Mouse (Mus musculus) kidney, embryonic 14.5 days (tissue): ENCODE results near the gene Rsph10b. TPM values are rescaled to one million over a fixed set of nuclear protein-coding genes. Genes with fewer than 3 reads are reported as not detected.

Experiments used
- ATAC-seq: fragments of 200-750 bp; cut with Nextera tagmentation; 2 replicates; pipeline ENCODE4 v1.8.0; 2017; ENCODE audit warnings: moderate number of reproducible peaks, mild to moderate bottlenecking, moderate TSS enrichment, moderate library complexity; ENCODE audit not compliant: low FRiP score, low TSS enrichment
- H3K27ac ChIP-seq: fragments of 300-500 bp; sonication (generic); 2 replicates; pipeline ENCODE4 v1.5.1; 2014; ENCODE audit warnings: low read depth, mild to moderate bottlenecking, low read length, moderate library complexity, mixed read lengths
- H3K27me3 ChIP-seq: fragments of 300-500 bp; sonication (generic); 2 replicates; pipeline ENCODE4 v1.6.1; 2014; ENCODE audit warnings: mild to moderate bottlenecking, low read length; ENCODE audit not compliant: control insufficient read depth, insufficient read depth
- H3K36me3 ChIP-seq: fragments of 300-500 bp; sonication (generic); 2 replicates; pipeline ENCODE4 v1.6.1; 2014; ENCODE audit warnings: low read length, mixed read lengths; ENCODE audit not compliant: control insufficient read depth, insufficient read depth
- H3K4me1 ChIP-seq: fragments of 300-500 bp; sonication (generic); 2 replicates; pipeline ENCODE4 v1.6.1; 2014; ENCODE audit warnings: low read length, mixed read lengths; ENCODE audit not compliant: control insufficient read depth, insufficient read depth
- H3K4me2 ChIP-seq: fragments of 300-500 bp; sonication (generic); replicated peaks from 2 replicates; pipeline ENCODE4 v1.6.1; 2014; ENCODE audit warnings: low read depth, mild to moderate bottlenecking, low read length
- H3K4me3 ChIP-seq: fragments of 300-500 bp; sonication (generic); 2 replicates; pipeline ENCODE4 v1.5.1; 2014; ENCODE audit warnings: mild to moderate bottlenecking, low read length
- H3K9ac ChIP-seq: fragments of 300-500 bp; sonication (generic); 2 replicates; pipeline ENCODE4 v1.6.1; 2014; ENCODE audit warnings: low read depth, mild to moderate bottlenecking, low read length, moderate library complexity
- H3K9me3 ChIP-seq: fragments of 300-500 bp; sonication (generic); 2 replicates; pipeline ENCODE4 v1.6.1; 2016; ENCODE audit warnings: low read length; ENCODE audit not compliant: control insufficient read depth
- WGBS: fragments of 180-500 bp; shearing (Covaris S2); extraction: QIAGEN DNeasy Blood & Tissue Kit; methylation state at CpG from one replicate; pipeline ENCODE4 v1.1.7; 2014; 5-methylcytosine and 5-hydroxymethylcytosine counted together
- polyA plus RNA-seq: library from polyadenylated mRNA; unstranded; fragments of >200 nt; fragmentation: Nextera tagmentation; extraction: Ambion mirVana; gene quantifications from 2 replicates; pipeline ENCODE4 v1.2.1, GENCODE M21; 2014

Rsph10b gene
- polyA plus RNA-seq, 1 experiment from 2014 or later = 0.68 TPM

- no peak overlapping the region for H3K27ac ChIP-seq
- peak; percentile 72 for ATAC-seq
- H3K27me3 ChIP-seq = no peaks in the 10 kb centered on the region
- 37% methylated on average over 7 of the region's 7 CpGs for WGBS
- no peaks in the 10 kb centered on the region for H3K36me3 ChIP-seq
- H3K4me3 ChIP-seq = no peak overlapping the region
- no peaks in the 10 kb centered on the region for H3K4me1 ChIP-seq
- no peak overlapping the region for H3K4me2 ChIP-seq
- no peaks in the 10 kb centered on the region for H3K9me3 ChIP-seq
- no peak overlapping the region for H3K9ac ChIP-seq
Measured at GRCm38 (mm10) chr5:144032491-144032890, 99.7 kb downstream of the Rsph10b start.

GRCm38 (mm10) chr5:144034567-144034966 is 101.7 kb downstream of the Rsph10b start:
- Histone ChIP-seq H3K27me3 (no peaks in the 10 kb centered on the region), H3K4me1 (no peaks in the 10 kb centered on the region), H3K4me2 (no peak overlapping the region), H3K27ac (no peak overlapping the region), H3K9ac (no peak overlapping the region), H3K36me3 (no peaks in the 10 kb centered on the region), H3K4me3 (no peak overlapping the region), H3K9me3 (no peaks in the 10 kb centered on the region)
- no peak for ATAC-seq
- 69% methylated on average over 7 of the region's 7 CpGs for WGBS

Other genes with a start within 250 kb of the Rsph10b start
- 17.2 and 23.6 TPM in 2 replicates for gene Usp42, start 200.8 kb upstream of the Rsph10b start, polyA plus RNA-seq
- 31.5 and 49.9 TPM in 2 replicates for gene Eif2ak1, start 115.2 kb upstream of the Rsph10b start, polyA plus RNA-seq
- 0.31 and 0.36 TPM in 2 replicates for gene Ankrd61, start 35.4 kb upstream of the Rsph10b start, polyA plus RNA-seq
- 113 and 120 TPM in 2 replicates for gene Aimp2, start 23.2 kb upstream of the Rsph10b start, polyA plus RNA-seq
- 27.2 and 37.5 TPM in 2 replicates for gene Pms2, start 23.1 kb upstream of the Rsph10b start, polyA plus RNA-seq
- gene Gm42421, start 4.9 kb upstream of the Rsph10b start, polyA plus RNA-seq = 0.50 and 0.64 TPM in 2 replicates
- gene Ccz1, start 81.8 kb downstream of the Rsph10b start, polyA plus RNA-seq = 85.2 and 97.1 TPM in 2 replicates
- 6.5 and 8.2 TPM in 2 replicates for gene Ocm, start 93.6 kb downstream of the Rsph10b start, polyA plus RNA-seq
- gene Lmtk2, start 167.4 kb downstream of the Rsph10b start, polyA plus RNA-seq = 4.1 and 6.8 TPM in 2 replicates